Mouse (Mus musculus): ENCODE measurements at regions not wholly inside any gene's neighbourhood (a gene's known extent, or its start where the extent isn't known, plus 50 kb on each side); places are given as distances from the start of the nearest gene placed in this dataset.
A peak's percentile ranks its signal among the peaks of the same experiment; 100 is the strongest.
"Not testable (repeated sequence)": the region's sequence is repeated elsewhere in the genome, so short reads cannot be mapped to it uniquely, and the experiment has no call there.

- no peak for DNase-seq (ENCODE audit: low read depth, low spot score)
These were observed 115.2 kb upstream of the Shb start for GRCm38 (mm10) chr4:45647514-45647913.

DNA sequence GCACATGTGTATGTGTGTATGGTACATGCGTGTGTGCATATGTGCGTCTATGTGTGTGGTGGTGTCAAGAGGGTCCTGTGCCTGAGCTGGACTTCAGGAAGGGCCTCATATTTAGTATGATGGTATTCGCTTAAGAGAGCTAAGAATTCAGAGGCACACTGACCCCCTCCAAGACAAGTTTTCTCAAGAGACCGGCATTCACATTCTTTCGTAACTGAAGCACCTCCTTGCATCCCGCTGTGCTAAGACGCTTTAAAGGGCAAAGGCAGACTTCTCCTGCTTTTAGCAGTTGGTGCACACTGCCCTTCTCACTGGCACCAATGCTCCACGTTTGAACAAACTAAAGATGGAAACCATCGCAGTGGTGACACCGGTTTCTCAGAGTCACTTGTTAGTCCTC lies 110.3 kb upstream of the Shb start:
- DNase-seq (ENCODE audit: low read depth, low spot score), result no peak

- DNase-seq (ENCODE audit: low read depth, low spot score), result no peak
These were observed 109.0 kb upstream of the Shb start for GRCm38 (mm10) chr4:45641272-45641671.

DNA sequence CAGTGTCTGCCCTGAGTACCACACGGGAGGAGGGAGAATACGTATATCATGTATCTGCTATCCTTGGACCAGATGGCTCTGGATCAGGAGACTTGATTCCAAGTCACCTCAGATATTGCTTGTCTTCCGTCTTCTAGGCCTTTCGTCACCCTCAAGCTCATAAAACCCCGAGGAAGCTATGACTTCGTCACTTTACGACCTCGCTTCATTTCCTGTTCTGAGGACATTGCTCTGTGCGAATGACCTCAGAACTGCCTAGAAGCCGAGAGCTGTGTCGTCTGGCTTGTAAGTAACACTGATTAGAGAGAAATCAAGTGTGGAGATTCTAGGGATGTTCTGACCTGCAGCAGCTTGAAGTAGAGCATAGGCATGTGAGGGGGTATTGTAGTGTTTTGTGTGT lies 108.4 kb upstream of the Shb start:
- DNase-seq (ENCODE audit: low read depth, low spot score), result no peak

DNA sequence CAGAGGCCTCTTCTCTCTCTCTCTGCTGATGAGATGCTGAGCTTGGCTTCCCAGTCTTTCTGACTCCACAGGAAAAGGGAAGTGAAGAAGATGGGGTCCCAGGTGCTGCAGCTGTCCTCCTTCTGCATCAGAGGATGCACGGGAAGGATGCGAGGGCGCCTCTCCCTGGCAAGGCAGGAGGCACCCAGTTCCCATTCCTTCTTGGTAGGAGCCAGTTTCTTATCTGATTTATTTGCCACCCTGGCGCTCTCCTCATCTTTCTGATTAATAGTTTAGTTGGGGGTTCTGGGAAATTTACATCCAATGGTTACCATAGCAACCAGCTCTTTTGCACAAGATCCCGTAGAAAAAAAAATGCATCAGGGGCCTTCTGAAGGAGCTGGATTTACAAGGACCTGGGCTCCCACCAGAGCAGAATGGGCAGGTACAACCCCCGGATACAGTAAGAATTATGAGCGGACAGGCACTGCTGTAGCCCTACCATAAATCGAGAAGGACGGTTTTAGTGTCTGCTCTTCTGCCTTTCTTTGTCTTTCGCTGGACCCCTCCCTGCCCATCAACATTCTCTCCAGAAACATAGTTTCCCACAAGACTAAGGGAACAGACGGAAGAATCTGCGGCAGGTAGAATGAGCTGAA lies 107.2 kb upstream of the Shb start:
- DNase-seq (ENCODE audit: low read depth, low spot score), result no peak

DNA sequence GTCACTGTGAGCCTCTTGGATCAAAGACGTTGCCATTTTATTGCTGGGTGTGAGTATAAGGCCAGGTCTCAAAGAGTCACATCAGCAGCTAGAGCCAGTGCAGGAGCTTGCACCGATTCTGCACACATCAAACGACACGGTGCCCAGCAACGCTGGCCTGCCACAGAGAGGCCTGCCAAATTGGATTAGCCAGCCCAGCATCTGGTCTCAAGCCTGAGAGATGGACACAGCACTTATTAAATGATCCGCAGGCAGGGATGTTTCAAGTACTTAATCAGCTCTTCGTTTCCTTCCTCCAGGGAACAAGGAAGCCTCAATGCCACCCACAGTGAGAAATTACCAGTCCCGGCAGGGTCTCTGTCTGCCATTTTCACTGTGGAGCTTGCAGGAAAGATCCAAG lies 106.1 kb upstream of the Shb start:
- no peak for DNase-seq (ENCODE audit: low read depth, low spot score)

- DNase-seq (ENCODE audit: low read depth, low spot score), result no peak
These were observed 99.2 kb upstream of the Shb start for GRCm38 (mm10) chr4:45631276-45632045.

- no peak for DNase-seq (ENCODE audit: low read depth, low spot score)
These were observed 93.4 kb upstream of the Shb start for GRCm38 (mm10) chr4:45625633-45626032.

GRCm38 (mm10) chr4:45622017-45622416 lies 89.7 kb upstream of the Shb start:
- DNase-seq (ENCODE audit: low read depth, low spot score), result no peak

DNA sequence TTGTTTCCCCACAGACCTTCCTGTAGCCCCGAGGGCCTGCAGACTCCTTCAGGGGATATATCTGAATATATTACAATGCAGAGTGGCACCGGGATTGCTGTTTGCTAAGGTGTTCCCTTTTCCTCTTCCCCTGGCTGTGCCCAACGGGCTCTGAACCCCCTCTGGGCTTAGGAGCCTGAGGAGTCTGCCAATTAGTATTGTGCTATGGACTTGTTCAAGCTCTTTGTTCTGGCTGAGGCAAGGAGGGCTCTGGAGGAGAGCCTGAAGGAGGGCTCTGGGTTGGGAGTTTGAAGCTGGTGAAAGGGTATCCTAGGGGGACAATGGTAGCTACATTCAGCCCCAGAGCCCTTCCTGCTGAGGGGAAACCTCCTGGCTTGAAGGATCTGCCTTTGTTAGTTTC lies 84.9 kb upstream of the Shb start:
- no peak for DNase-seq (ENCODE audit: low read depth, low spot score)

GRCm38 (mm10) chr4:45613498-45613897 lies 81.2 kb upstream of the Shb start:
- DNase-seq (ENCODE audit: low read depth, low spot score), result not testable (repeated sequence)

GRCm38 (mm10) chr4:45612132-45612531 lies 79.9 kb upstream of the Shb start:
- DNase-seq (ENCODE audit: low read depth, low spot score), result peak; percentile 36

- DNase-seq (ENCODE audit: low read depth, low spot score), result no peak
These were observed 78.7 kb upstream of the Shb start for GRCm38 (mm10) chr4:45610937-45611336.

DNA sequence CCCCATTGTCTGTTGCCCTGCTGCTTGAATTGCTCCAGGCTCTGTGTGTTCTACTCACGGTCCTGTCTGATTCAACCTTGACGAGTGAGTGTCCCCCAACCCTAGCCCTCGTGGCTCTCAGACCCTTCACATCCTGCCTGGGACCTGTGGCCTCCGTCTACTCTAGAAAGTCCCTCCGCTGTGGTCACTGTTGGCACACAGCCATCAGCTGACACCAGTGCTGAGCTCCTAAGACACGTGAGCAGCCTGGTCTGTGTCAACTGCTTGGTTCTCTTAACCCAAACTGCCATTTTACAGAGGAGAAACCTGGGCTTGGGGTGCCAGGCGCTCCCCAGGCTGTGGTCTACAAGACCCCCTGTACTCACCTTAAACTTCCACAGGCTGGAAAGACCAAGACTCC lies 74.3 kb upstream of the Shb start:
- DNase-seq (ENCODE audit: low read depth, low spot score), result no peak

DNA sequence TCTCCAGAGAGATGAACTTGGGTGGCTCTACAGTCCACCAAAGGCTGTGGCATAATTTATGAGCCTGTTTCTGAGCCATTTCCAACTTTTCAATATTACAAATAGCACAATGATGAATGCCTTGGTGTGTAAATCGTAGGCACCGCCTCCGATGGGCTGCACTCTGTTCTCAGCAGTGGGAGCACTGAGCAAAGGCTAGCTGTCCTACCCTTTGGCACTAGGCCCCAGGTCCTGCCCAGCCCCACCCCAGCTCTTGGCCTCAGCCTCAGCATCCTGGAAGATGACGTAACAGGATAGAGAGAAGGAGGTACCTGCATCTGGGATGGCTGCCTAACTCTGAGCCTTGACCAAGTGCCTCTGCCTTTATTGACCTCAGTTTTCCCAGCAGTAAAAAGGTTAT lies 73.4 kb upstream of the Shb start:
- no peak for DNase-seq (ENCODE audit: low read depth, low spot score)

DNA sequence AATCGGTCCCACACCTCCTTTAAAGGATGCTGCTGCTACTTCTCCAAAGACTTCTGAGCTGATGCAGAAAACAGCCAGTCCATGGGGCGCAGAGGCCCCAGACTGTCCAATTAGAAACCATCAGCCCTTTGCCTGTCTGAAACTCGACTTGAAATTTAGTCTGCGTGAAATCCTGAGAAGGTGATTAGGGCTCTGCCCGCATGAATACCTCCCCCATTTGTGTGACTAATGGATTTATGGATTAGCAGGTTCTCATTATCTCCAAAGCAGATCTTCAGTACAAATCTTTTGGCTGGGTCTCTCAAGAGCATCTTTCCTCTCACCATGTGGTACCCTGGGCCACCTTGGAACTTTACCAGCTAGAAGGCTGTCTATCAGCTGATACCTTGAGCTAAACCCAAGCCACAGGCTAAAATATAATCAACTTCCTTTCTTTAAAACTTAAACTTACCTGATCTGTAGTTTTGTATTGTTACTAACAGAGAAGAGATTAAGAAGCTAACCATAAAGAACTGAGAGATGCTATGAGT lies 72.1 kb upstream of the Shb start:
- DNase-seq (ENCODE audit: low read depth, low spot score), result no peak

DNA sequence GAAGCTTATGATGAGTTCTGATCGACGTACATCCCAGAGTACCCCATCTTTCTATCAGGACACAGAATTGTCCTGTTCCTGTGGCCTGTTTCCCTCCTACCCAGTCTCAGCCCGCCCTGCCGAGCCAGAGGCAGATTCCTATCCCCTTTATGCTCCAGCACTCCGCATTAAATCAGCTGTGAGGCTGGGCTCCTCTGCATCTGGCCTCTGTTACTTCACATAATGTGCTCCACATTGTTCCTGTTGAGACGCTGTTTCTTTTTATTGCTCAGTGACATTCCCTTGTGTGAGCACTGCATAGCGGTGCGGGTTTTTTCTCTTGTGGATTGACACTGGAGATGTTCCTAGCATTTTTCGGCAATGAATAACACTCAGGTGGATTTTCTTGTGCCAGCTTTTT lies 68.2 kb upstream of the Shb start:
- no peak for DNase-seq (ENCODE audit: low read depth, low spot score)

DNA sequence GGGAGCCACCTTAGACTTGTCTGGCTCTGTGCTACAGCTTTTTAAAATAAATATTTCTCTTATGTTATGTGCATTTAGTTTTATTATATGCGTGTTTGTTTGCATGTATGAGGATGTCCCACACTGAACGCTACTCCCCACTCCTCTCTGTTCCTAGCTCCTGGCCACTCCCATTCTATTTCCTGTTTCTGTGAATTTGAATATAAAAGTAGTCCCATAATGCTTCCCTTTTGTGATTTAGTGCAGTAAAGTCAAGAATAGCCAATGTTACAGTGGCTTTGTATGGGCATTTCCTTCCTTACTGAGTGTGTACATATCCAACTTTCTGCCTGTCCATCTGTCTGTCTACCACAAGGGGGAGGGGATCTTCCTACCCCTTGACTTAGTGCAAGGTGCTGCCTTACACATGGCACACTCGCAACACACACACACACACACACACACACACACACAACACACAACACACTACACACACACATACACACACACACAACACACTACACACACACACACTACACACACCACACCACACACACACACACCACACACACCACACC lies 61.2 kb upstream of the Shb start:
- DNase-seq (ENCODE audit: low read depth, low spot score), result no peak

GRCm38 (mm10) chr4:45592766-45593165 lies 60.5 kb upstream of the Shb start:
- DNase-seq (ENCODE audit: low read depth, low spot score), result no peak

DNA sequence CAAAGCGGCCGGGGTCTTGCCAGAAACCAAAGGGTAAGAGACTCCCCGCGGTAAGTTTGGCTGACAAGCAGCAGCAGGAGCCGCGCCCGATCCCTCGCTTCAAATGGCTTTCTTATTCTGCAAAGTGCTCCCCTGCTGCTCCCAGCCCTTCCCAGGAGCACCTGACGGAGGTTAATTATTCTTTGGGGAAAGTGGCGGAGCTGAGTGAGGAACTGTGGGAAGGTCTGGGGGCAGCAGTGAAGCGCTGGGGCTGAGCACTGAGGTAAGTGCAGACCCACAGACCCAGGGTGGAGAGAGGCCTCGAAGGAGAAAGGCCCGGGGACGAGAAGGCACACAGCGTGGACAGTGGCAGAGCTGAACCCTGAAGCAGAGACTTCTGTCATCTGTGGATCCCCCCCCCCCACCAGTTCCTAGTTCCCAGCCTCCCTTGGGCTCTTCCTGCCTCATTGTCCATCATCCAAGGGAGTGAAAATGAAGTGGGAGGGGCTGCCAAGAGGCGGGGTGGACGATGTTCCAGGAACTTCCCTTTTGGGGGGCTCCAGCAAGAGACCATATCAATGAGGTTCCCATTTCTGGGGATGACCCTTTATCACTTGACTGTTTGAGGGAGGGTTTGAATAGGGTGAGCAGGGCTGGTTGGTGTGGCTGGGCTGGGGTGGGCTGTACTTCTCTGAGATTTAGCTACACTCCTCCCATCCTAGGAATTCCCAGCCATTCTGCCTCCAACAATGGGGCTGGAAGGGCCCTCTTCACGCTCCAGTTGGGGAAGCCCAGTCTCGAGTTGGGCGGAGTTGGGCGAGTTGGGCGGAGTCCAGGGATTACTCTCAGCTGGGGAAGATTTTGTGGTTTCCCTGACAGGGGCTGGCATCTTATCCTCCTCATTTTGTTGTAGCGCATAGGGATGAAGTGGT lies 59.4 kb upstream of the Shb start:
- no peak for DNase-seq (ENCODE audit: low read depth, low spot score)

GRCm38 (mm10) chr4:45590836-45591235 lies 58.6 kb upstream of the Shb start:
- DNase-seq (ENCODE audit: low read depth, low spot score), result no peak

DNA sequence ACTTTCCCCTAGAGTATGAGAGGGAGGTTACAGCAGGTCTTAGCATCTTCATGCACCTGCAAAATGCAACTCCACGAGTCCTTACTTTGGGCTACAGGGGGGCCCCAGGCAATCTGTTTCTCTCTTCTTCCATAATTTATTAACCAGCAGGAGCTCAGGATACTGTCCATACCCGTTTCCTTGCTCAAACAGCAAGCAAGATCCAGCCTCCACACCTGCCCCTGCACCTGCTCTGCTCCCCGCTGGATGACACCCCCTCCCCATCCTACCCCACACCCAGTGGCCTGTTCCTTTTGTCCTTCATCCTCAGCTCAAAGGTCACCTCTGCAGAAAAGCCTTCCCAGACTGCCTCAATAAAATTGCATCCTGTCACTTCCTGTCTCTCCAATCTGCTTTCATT lies 56.1 kb upstream of the Shb start:
- DNase-seq (ENCODE audit: low read depth, low spot score), result no peak

Data from CD4-positive helper T cell, adult 2 months (primary cell).